17 mouse cellular contexts compared by ENCODE assay signal in genomic region chr13:62956776-62957175, GRCm38 (mm10).
"Had no signal": no experiment of that assay in that cellular context is flagged by ENCODE, and none has a peak within 500 bp of the region (broad histone marks: within the 10 kb centered on the region; RNA-seq: fewer than 3 reads in every experiment).

No protein-coding gene starts in this region.

- H3K9ac ChIP-seq: limb, embryonic 13.5 days; liver, embryonic 13.5 days; midbrain, embryonic 15.5 days; neural tube, embryonic 12.5 days had no signal

- H3K4me2 ChIP-seq: limb, embryonic 13.5 days; liver, embryonic 13.5 days; midbrain, embryonic 11.5 days; midbrain, embryonic 15.5 days; neural tube, embryonic 12.5 days had no signal

- H3K9me3 ChIP-seq: limb, embryonic 13.5 days; liver, embryonic 13.5 days; midbrain, embryonic 15.5 days; neural tube, embryonic 12.5 days had no signal

- H3K4me1 ChIP-seq: midbrain, embryonic 15.5 days; neural tube, embryonic 12.5 days had no signal

- H3K27me3 ChIP-seq: limb, embryonic 13.5 days; liver, embryonic 13.5 days; midbrain, embryonic 15.5 days; neural tube, embryonic 12.5 days had no signal

- DNase-seq: kidney, adult 9 months; kidney, postnatal 36 days; left cerebral cortex, postnatal 4 days; liver, embryonic 13.5 days; lung, adult 2 months; lung, postnatal 10 days; right cerebral cortex, postnatal 4 days; spleen, adult 18-20 months; thymus, postnatal 4 days had no signal

- H3K36me3 ChIP-seq: limb, embryonic 13.5 days; liver, embryonic 13.5 days; midbrain, embryonic 15.5 days; neural tube, embryonic 12.5 days had no signal

- ATAC-seq: intestine, embryonic 16.5 days; midbrain, embryonic 15.5 days had no signal

- H3K4me3 ChIP-seq: layer of hippocampus, adult 2 months; limb, embryonic 13.5 days; liver, embryonic 13.5 days; midbrain, embryonic 15.5 days; neural tube, embryonic 12.5 days had no signal

- H3K27ac ChIP-seq: kidney, postnatal 0 days; layer of hippocampus, adult 2 months; limb, embryonic 13.5 days; liver, embryonic 13.5 days; macrophage; midbrain, embryonic 15.5 days; neural tube, embryonic 12.5 days had no signal
